Mouse (Mus musculus): ENCODE measurements at regions not wholly inside any gene's neighbourhood (a gene's known extent, or its start where the extent isn't known, plus 50 kb on each side); places are given as distances from the start of the nearest gene placed in this dataset.

GRCm38 (mm10) chr19:32969213-32969776 is 212.0 kb downstream of the Pten start:
- Histone ChIP-seq H3K9me3 (ENCODE audit: control insufficient read depth, low read length) (no peaks in the 10 kb centered on the region), H3K27me3 (ENCODE audit: control insufficient read depth, insufficient read depth, low read length) (no peaks in the 10 kb centered on the region), H3K27ac (replicated peaks; ENCODE audit: low read depth, low read length) (no peak overlapping the region), H3K4me3 (ENCODE audit: low read depth, low read length) (no peak overlapping the region), H3K4me1 (ENCODE audit: control insufficient read depth, insufficient read depth, low read length) (no peaks in the 10 kb centered on the region), H3K9ac (ENCODE audit: low read length) (no peak overlapping the region), H3K4me2 (ENCODE audit: low read depth, severe bottlenecking) (no peak overlapping the region), H3K36me3 (ENCODE audit: control insufficient read depth, insufficient read depth, low read length) (no peaks in the 10 kb centered on the region)
- 78% methylated on average over 7 of the region's 7 CpGs for WGBS
- DNase-seq (ENCODE audit: low spot score) (no peak), ATAC-seq (ENCODE audit: insufficient number of reproducible peaks, low FRiP score, low TSS enrichment, low read depth) (no peak)

- no peaks in the 10 kb centered on the region for H3K36me3 ChIP-seq (ENCODE audit: control insufficient read depth, insufficient read depth, low read length)
- no peak overlapping the region for H3K27ac ChIP-seq (replicated peaks; ENCODE audit: low read depth, low read length)
- no peak for DNase-seq (ENCODE audit: low spot score)
- no peak for ATAC-seq (ENCODE audit: insufficient number of reproducible peaks, low FRiP score, low TSS enrichment, low read depth)
- no peaks in the 10 kb centered on the region for H3K9me3 ChIP-seq (ENCODE audit: control insufficient read depth, low read length)
- H3K4me1 ChIP-seq (ENCODE audit: control insufficient read depth, insufficient read depth, low read length) = no peaks in the 10 kb centered on the region
- no peak overlapping the region for H3K4me3 ChIP-seq (ENCODE audit: low read depth, low read length)
- no peak overlapping the region for H3K4me2 ChIP-seq (ENCODE audit: low read depth, severe bottlenecking)
- no peaks in the 10 kb centered on the region for H3K27me3 ChIP-seq (ENCODE audit: control insufficient read depth, insufficient read depth, low read length)
- 90% methylated on average over 6 of the region's 6 CpGs for WGBS
- H3K9ac ChIP-seq (ENCODE audit: low read length) = no peak overlapping the region
Observed at GRCm38 (mm10) chr19:32972116-32972515, 214.8 kb downstream of the Pten start.

GRCm38 (mm10) chr19:32973130-32973529 is 215.8 kb downstream of the Pten start:
- H3K27ac ChIP-seq (replicated peaks; ENCODE audit: low read depth, low read length) = no peak overlapping the region
- H3K4me3 ChIP-seq (ENCODE audit: low read depth, low read length) = no peak overlapping the region
- no peaks in the 10 kb centered on the region for H3K36me3 ChIP-seq (ENCODE audit: control insufficient read depth, insufficient read depth, low read length)
- H3K9ac ChIP-seq (ENCODE audit: low read length) = no peak overlapping the region
- no peak overlapping the region for H3K4me2 ChIP-seq (ENCODE audit: low read depth, severe bottlenecking)
- H3K9me3 ChIP-seq (ENCODE audit: control insufficient read depth, low read length) = no peaks in the 10 kb centered on the region
- ATAC-seq (ENCODE audit: insufficient number of reproducible peaks, low FRiP score, low TSS enrichment, low read depth) = no peak
- H3K27me3 ChIP-seq (ENCODE audit: control insufficient read depth, insufficient read depth, low read length) = no peaks in the 10 kb centered on the region
- WGBS = 88% methylated on average over 3 of the region's 3 CpGs
- DNase-seq (ENCODE audit: low spot score) = no peak
- H3K4me1 ChIP-seq (ENCODE audit: control insufficient read depth, insufficient read depth, low read length) = no peaks in the 10 kb centered on the region

- ATAC-seq (ENCODE audit: insufficient number of reproducible peaks, low FRiP score, low TSS enrichment, low read depth) (no peak), DNase-seq (ENCODE audit: low spot score) (no peak)
- Histone ChIP-seq H3K36me3 (ENCODE audit: control insufficient read depth, insufficient read depth, low read length) (no peaks in the 10 kb centered on the region), H3K9me3 (ENCODE audit: control insufficient read depth, low read length) (no peaks in the 10 kb centered on the region), H3K9ac (ENCODE audit: low read length) (no peak overlapping the region), H3K27me3 (ENCODE audit: control insufficient read depth, insufficient read depth, low read length) (no peaks in the 10 kb centered on the region), H3K4me2 (ENCODE audit: low read depth, severe bottlenecking) (no peak overlapping the region), H3K27ac (replicated peaks; ENCODE audit: low read depth, low read length) (no peak overlapping the region), H3K4me1 (ENCODE audit: control insufficient read depth, insufficient read depth, low read length) (no peaks in the 10 kb centered on the region), H3K4me3 (ENCODE audit: low read depth, low read length) (no peak overlapping the region)
- WGBS = 91% methylated on average over 4 of the region's 4 CpGs
Observed at GRCm38 (mm10) chr19:32974778-32975240, 217.5 kb downstream of the Pten start.

GRCm38 (mm10) chr19:32975303-32975702 is 218.0 kb downstream of the Pten start:
- Histone ChIP-seq H3K4me2 (ENCODE audit: low read depth, severe bottlenecking) (no peak overlapping the region), H3K9me3 (ENCODE audit: control insufficient read depth, low read length) (no peaks in the 10 kb centered on the region), H3K27me3 (ENCODE audit: control insufficient read depth, insufficient read depth, low read length) (no peaks in the 10 kb centered on the region), H3K27ac (replicated peaks; ENCODE audit: low read depth, low read length) (no peak overlapping the region), H3K4me1 (ENCODE audit: control insufficient read depth, insufficient read depth, low read length) (no peaks in the 10 kb centered on the region), H3K4me3 (ENCODE audit: low read depth, low read length) (no peak overlapping the region), H3K36me3 (ENCODE audit: control insufficient read depth, insufficient read depth, low read length) (no peaks in the 10 kb centered on the region), H3K9ac (ENCODE audit: low read length) (no peak overlapping the region)
- 85% methylated on average over 5 of the region's 5 CpGs for WGBS
- ATAC-seq (ENCODE audit: insufficient number of reproducible peaks, low FRiP score, low TSS enrichment, low read depth) (no peak), DNase-seq (ENCODE audit: low spot score) (no peak)

- Histone ChIP-seq H3K4me1 (ENCODE audit: control insufficient read depth, insufficient read depth, low read length) (no peaks in the 10 kb centered on the region), H3K4me2 (ENCODE audit: low read depth, severe bottlenecking) (no peak overlapping the region), H3K36me3 (ENCODE audit: control insufficient read depth, insufficient read depth, low read length) (no peaks in the 10 kb centered on the region), H3K9me3 (ENCODE audit: control insufficient read depth, low read length) (no peaks in the 10 kb centered on the region), H3K27ac (replicated peaks; ENCODE audit: low read depth, low read length) (no peak overlapping the region), H3K27me3 (ENCODE audit: control insufficient read depth, insufficient read depth, low read length) (no peaks in the 10 kb centered on the region), H3K4me3 (ENCODE audit: low read depth, low read length) (no peak overlapping the region), H3K9ac (ENCODE audit: low read length) (no peak overlapping the region)
- no peak for DNase-seq (ENCODE audit: low spot score)
- WGBS = 95% methylated on average over 7 of the region's 7 CpGs
- ATAC-seq (ENCODE audit: insufficient number of reproducible peaks, low FRiP score, low TSS enrichment, low read depth) = no peak
Observed at GRCm38 (mm10) chr19:32976507-32976906, 219.2 kb downstream of the Pten start.

- H3K27me3 ChIP-seq (ENCODE audit: control insufficient read depth, insufficient read depth, low read length) = no peaks in the 10 kb centered on the region
- no peak overlapping the region for H3K27ac ChIP-seq (replicated peaks; ENCODE audit: low read depth, low read length)
- WGBS = 91% methylated on average over 7 of the region's 7 CpGs
- no peak overlapping the region for H3K4me3 ChIP-seq (ENCODE audit: low read depth, low read length)
- DNase-seq (ENCODE audit: low spot score) (no peak), ATAC-seq (ENCODE audit: insufficient number of reproducible peaks, low FRiP score, low TSS enrichment, low read depth) (no peak)
- no peak overlapping the region for H3K9ac ChIP-seq (ENCODE audit: low read length)
- H3K9me3 ChIP-seq (ENCODE audit: control insufficient read depth, low read length) = no peaks in the 10 kb centered on the region
- H3K4me1 ChIP-seq (ENCODE audit: control insufficient read depth, insufficient read depth, low read length) = no peaks in the 10 kb centered on the region
- H3K4me2 ChIP-seq (ENCODE audit: low read depth, severe bottlenecking) = no peak overlapping the region
- no peaks in the 10 kb centered on the region for H3K36me3 ChIP-seq (ENCODE audit: control insufficient read depth, insufficient read depth, low read length)
Observed at GRCm38 (mm10) chr19:32978037-32978745, 220.9 kb downstream of the Pten start.

GRCm38 (mm10) chr19:32980142-32980541 is 222.8 kb downstream of the Pten start:
- no peak overlapping the region for H3K9ac ChIP-seq (ENCODE audit: low read length)
- no peak for ATAC-seq (ENCODE audit: insufficient number of reproducible peaks, low FRiP score, low TSS enrichment, low read depth)
- 83% methylated on average over 5 of the region's 5 CpGs for WGBS
- H3K4me2 ChIP-seq (ENCODE audit: low read depth, severe bottlenecking) = no peak overlapping the region
- H3K27me3 ChIP-seq (ENCODE audit: control insufficient read depth, insufficient read depth, low read length) = no peaks in the 10 kb centered on the region
- H3K36me3 ChIP-seq (ENCODE audit: control insufficient read depth, insufficient read depth, low read length) = no peaks in the 10 kb centered on the region
- H3K4me1 ChIP-seq (ENCODE audit: control insufficient read depth, insufficient read depth, low read length) = no peaks in the 10 kb centered on the region
- H3K4me3 ChIP-seq (ENCODE audit: low read depth, low read length) = no peak overlapping the region
- H3K27ac ChIP-seq (replicated peaks; ENCODE audit: low read depth, low read length) = no peak overlapping the region
- no peaks in the 10 kb centered on the region for H3K9me3 ChIP-seq (ENCODE audit: control insufficient read depth, low read length)
- DNase-seq (ENCODE audit: low spot score) = no peak

GRCm38 (mm10) chr19:32988713-32989112 is 231.4 kb downstream of the Pten start:
- H3K4me1 ChIP-seq (ENCODE audit: control insufficient read depth, insufficient read depth, low read length) = no peaks in the 10 kb centered on the region
- H3K4me3 ChIP-seq (ENCODE audit: low read depth, low read length) = no peak overlapping the region
- no peak for ATAC-seq (ENCODE audit: insufficient number of reproducible peaks, low FRiP score, low TSS enrichment, low read depth)
- no peak overlapping the region for H3K9ac ChIP-seq (ENCODE audit: low read length)
- H3K36me3 ChIP-seq (ENCODE audit: control insufficient read depth, insufficient read depth, low read length) = no peaks in the 10 kb centered on the region
- 77% methylated on average over 5 of the region's 5 CpGs for WGBS
- no peak overlapping the region for H3K27ac ChIP-seq (replicated peaks; ENCODE audit: low read depth, low read length)
- no peaks in the 10 kb centered on the region for H3K9me3 ChIP-seq (ENCODE audit: control insufficient read depth, low read length)
- no peaks in the 10 kb centered on the region for H3K27me3 ChIP-seq (ENCODE audit: control insufficient read depth, insufficient read depth, low read length)
- DNase-seq (ENCODE audit: low spot score) = no peak
- no peak overlapping the region for H3K4me2 ChIP-seq (ENCODE audit: low read depth, severe bottlenecking)
